Mouse (Mus musculus): ENCODE results near the gene Stac3. TPM values are rescaled to one million over a fixed set of nuclear protein-coding genes. Genes with fewer than 3 reads are reported as not detected.

The Stac3 gene
- total and polyA plus RNA-seq, 2 experiments from 2014 or later, result 0.30 TPM; not detected in 1

DNA sequence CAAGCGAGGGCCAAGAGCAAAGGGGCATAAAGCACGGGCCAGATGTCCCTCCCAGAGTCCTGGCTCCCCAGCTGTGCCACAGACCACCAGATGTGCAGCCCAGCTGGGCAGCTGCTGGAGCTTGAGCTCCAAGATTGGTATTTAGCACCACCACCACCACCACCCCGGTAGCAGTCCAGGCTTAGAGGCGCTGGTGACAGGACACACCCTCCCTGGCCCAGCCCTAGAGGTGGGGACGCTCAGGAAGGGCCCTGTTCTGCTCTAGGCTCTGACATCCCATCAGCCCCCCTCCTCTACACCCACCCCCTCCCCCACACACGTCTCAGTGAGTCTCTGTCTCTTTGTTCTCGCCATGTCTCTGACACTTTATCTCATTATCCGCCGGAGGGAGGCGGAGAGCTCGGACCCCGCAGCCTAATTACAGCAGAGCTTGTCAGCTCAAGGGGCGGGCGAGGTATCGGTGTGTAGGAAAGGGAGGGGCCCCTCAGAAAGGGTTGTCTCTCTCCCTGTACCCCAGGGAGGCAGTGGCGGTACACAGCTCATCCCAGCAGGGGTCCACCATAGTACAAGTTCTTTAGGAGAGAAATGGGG, 12.1 kb downstream of the Stac3 start:
- peak overlapping the region; percentile 32 for H3K4me3 ChIP-seq (ENCODE audit: low read depth, low read length)
- H3K36me3 ChIP-seq (replicated peaks; ENCODE audit: control insufficient read depth, insufficient read depth, low read length), result peaks cover 11% of the 10 kb centered on the region
- ATAC-seq (ENCODE audit: insufficient read depth, low read depth), result no peak
- no peaks in the 10 kb centered on the region for H3K9me3 ChIP-seq (replicated peaks; ENCODE audit: control insufficient read depth, low read length)
- TF ChIP-seq EP300 (IDR thresholded peaks at IDR 0.05; ENCODE audit: low read depth) (no peak), CTCF (IDR thresholded peaks at IDR 0.05; ENCODE audit: low read depth) (no peak)
- peaks cover 56% of the 10 kb centered on the region for H3K27me3 ChIP-seq (ENCODE audit: control insufficient read depth, insufficient read depth, low read length)
- peaks cover 36% of the 10 kb centered on the region for H3K4me1 ChIP-seq (ENCODE audit: control insufficient read depth, insufficient read depth)
- H3K4me2 ChIP-seq (ENCODE audit: low read depth, low read length), result peak overlapping the region; percentile 65
- H3K9ac ChIP-seq (replicated peaks; ENCODE audit: low read depth, low read length), result no peak overlapping the region
- 3% methylated on average over 16 of the region's 16 CpGs for WGBS
- DNase-seq (ENCODE audit: low spot score), result no peak
- no peak overlapping the region for H3K27ac ChIP-seq (ENCODE audit: low read depth)

DNA sequence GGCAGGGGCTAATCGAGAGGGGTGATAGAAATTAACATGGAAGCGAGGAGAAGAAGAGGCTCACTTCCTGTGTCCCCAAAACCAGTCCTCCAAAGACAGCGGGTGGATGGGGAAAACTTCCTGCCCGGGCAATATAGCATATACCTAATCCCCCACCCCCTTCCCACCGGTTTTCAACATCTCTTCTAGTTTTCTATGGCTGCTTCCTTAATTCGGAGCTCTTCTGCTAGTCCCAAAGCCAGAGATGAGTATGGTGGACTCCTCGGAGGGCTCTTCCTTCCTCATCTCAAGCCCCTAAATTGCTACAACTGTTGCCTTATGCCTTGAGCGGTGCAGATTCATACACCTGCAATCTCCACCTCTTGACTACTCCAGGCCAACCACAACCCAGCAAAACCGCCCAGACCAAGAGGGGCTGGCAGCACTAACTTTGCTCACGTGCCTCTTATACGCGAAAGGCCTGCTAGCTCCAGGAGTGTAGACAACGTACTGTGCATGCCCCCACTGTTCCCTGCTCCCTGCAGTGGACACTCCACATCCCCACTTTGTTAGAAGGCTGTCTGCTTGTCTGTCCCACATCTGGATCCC, 12.7 kb downstream of the Stac3 start:
- ATAC-seq (ENCODE audit: insufficient read depth, low read depth) (no peak), DNase-seq (ENCODE audit: low spot score) (no peak)
- Histone ChIP-seq H3K27me3 (ENCODE audit: control insufficient read depth, insufficient read depth, low read length) (peaks cover 50% of the 10 kb centered on the region), H3K36me3 (replicated peaks; ENCODE audit: control insufficient read depth, insufficient read depth, low read length) (peaks cover 17% of the 10 kb centered on the region), H3K27ac (ENCODE audit: low read depth) (no peak overlapping the region), H3K4me2 (ENCODE audit: low read depth, low read length) (peak overlapping the region; percentile 65; the same call in 1 of the 2 replicates), H3K9me3 (replicated peaks; ENCODE audit: control insufficient read depth, low read length) (no peaks in the 10 kb centered on the region), H3K4me3 (ENCODE audit: low read depth, low read length) (peak overlapping the region; percentile 28; the same call in 1 of the 2 replicates), H3K4me1 (ENCODE audit: control insufficient read depth, insufficient read depth) (peaks cover 33% of the 10 kb centered on the region), H3K9ac (replicated peaks; ENCODE audit: low read depth, low read length) (no peak overlapping the region)
- 28% methylated on average over 13 of the region's 13 CpGs for WGBS
- TF ChIP-seq CTCF (IDR thresholded peaks at IDR 0.05; ENCODE audit: low read depth) (no peak), EP300 (IDR thresholded peaks at IDR 0.05; ENCODE audit: low read depth) (no peak)

DNA sequence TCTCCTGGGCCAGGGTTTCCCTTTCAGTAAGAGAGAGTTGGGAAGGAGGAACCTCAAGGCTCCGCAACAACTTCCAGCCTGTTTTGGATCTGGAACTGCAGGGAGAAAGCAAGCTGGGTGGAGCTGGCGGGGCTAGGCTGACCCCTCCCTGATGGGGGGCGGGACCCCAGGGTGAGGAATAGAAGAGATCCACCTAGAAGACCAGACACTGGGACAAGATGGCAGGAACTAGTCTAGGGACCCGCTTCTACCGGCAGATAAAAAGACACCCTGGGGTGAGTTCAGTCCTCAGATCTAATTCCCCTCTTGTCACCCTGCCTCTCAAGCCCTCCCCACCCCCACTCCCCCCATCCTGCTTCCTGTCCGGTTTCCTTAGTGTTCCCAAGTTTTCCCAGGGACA, 13.3 kb downstream of the Stac3 start, which contains the start of gene Ndufa4l2:
Gene Ndufa4l2, plus strand, starts transcription at position 204 of the 400 bp plus-strand sequence.
- H3K27me3 ChIP-seq (ENCODE audit: control insufficient read depth, insufficient read depth, low read length), result peaks cover 44% of the 10 kb centered on the region
- H3K36me3 ChIP-seq (replicated peaks; ENCODE audit: control insufficient read depth, insufficient read depth, low read length), result peaks cover 21% of the 10 kb centered on the region
- no peak for ATAC-seq (ENCODE audit: insufficient read depth, low read depth)
- H3K9me3 ChIP-seq (replicated peaks; ENCODE audit: control insufficient read depth, low read length), result no peaks in the 10 kb centered on the region
- H3K27ac ChIP-seq (ENCODE audit: low read depth), result peak within 1 kb of the TSS; percentile 54
- 21% methylated on average over 6 of the region's 6 CpGs for WGBS
- TF ChIP-seq EP300 (IDR thresholded peaks at IDR 0.05; ENCODE audit: low read depth) (no peak), CTCF (IDR thresholded peaks at IDR 0.05; ENCODE audit: low read depth) (no peak)
- DNase-seq (ENCODE audit: low spot score), result no peak
- peaks cover 32% of the 10 kb centered on the region for H3K4me1 ChIP-seq (ENCODE audit: control insufficient read depth, insufficient read depth)
- 0 out of 2 replicates have a peak within 1 kb of the TSS, but pooled peaks have one; percentile 17 for H3K9ac ChIP-seq (replicated peaks; ENCODE audit: low read depth, low read length)
- H3K4me2 ChIP-seq (ENCODE audit: low read depth, low read length), result peak within 1 kb of the TSS; percentile 65
- peak within 1 kb of the TSS; percentile 32 for H3K4me3 ChIP-seq (ENCODE audit: low read depth, low read length)

DNA sequence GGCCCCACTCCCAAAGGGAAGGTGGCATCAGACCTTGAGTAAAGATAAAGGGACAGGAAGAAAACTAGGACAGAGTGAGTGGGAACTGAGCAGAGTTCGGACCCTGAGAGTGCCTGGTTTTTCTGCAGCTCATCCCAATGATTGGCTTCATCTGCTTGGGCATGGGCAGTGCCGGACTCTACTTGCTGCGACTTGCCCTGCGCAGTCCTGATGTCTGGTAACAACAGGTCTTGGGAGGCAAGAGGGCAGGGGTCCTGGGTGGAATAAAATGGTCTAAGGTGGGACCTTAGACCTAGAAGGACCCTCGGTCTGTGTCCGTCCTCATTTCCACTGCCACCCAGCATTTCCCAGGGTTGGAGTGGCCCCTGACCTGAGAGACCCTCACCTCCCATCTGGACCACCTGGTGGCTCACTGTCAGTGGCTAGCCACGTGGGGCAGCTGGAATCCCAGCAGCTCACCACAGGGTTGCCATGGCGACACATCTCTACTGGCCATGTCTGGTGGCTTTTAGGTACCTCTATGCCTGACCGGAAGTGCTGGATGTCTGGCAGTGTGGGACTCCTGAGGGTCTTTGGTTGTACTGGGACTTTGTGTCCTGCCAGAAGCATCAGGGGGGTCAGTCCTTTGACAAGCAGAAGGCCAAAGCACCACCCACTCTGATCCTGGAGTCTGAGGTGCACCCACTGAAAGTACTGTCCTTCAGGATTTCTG, 13.9 kb downstream of the Stac3 start:
- Histone ChIP-seq H3K4me1 (ENCODE audit: control insufficient read depth, insufficient read depth) (peaks cover 32% of the 10 kb centered on the region), H3K9ac (replicated peaks; ENCODE audit: low read depth, low read length) (0 out of 2 replicates have a peak overlapping the region, but pooled peaks have one; percentile 17), H3K27ac (ENCODE audit: low read depth) (peak overlapping the region; percentile 63), H3K4me3 (ENCODE audit: low read depth, low read length) (peak overlapping the region; percentile 28), H3K4me2 (ENCODE audit: low read depth, low read length) (peak overlapping the region; percentile 48), H3K27me3 (ENCODE audit: control insufficient read depth, insufficient read depth, low read length) (peaks cover 37% of the 10 kb centered on the region), H3K36me3 (replicated peaks; ENCODE audit: control insufficient read depth, insufficient read depth, low read length) (peaks cover 27% of the 10 kb centered on the region), H3K9me3 (replicated peaks; ENCODE audit: control insufficient read depth, low read length) (no peaks in the 10 kb centered on the region)
- TF ChIP-seq EP300 (IDR thresholded peaks at IDR 0.05; ENCODE audit: low read depth) (no peak), CTCF (IDR thresholded peaks at IDR 0.05; ENCODE audit: low read depth) (no peak)
- ATAC-seq (ENCODE audit: insufficient read depth, low read depth) (no peak), DNase-seq (ENCODE audit: low spot score) (no peak)
- 43% methylated on average over 9 of the region's 9 CpGs for WGBS

DNA sequence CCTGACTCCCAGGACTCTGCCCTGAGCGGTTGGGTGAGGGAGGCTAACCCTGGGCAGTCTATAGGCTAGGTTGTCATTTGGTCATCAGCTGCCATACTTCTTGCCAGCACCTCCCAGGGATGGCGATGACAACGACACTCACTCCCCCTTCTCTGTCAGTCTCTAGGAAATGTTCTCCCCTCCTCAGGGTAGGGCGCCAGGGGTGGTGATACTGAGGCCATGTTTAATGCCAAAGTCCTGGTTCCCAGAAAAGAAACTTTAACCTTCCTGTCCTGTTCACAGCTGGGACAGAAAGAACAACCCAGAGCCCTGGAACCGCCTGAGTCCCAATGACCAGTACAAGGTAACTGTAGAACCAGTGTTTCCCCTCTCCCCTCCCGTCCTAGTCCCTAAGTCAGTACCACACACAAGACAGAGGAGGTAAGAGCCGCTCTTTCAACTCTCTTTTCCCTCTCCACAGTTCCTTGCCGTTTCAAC, 14.5 kb downstream of the Stac3 start:
- ATAC-seq (ENCODE audit: insufficient read depth, low read depth) (no peak), DNase-seq (ENCODE audit: low spot score) (no peak)
- Histone ChIP-seq H3K9ac (replicated peaks; ENCODE audit: low read depth, low read length) (peak overlapping the region; percentile 28; the same call in 1 of the 2 replicates), H3K27ac (ENCODE audit: low read depth) (peak overlapping the region; percentile 63), H3K27me3 (ENCODE audit: control insufficient read depth, insufficient read depth, low read length) (peaks cover 32% of the 10 kb centered on the region), H3K9me3 (replicated peaks; ENCODE audit: control insufficient read depth, low read length) (no peaks in the 10 kb centered on the region), H3K4me3 (ENCODE audit: low read depth, low read length) (peak overlapping the region; percentile 28), H3K36me3 (replicated peaks; ENCODE audit: control insufficient read depth, insufficient read depth, low read length) (peaks cover 30% of the 10 kb centered on the region), H3K4me2 (ENCODE audit: low read depth, low read length) (peak overlapping the region; percentile 48), H3K4me1 (ENCODE audit: control insufficient read depth, insufficient read depth) (peaks cover 32% of the 10 kb centered on the region)
- WGBS, result 37% methylated on average over 8 of the region's 8 CpGs
- no peak for TF ChIP-seq CTCF (IDR thresholded peaks at IDR 0.05; ENCODE audit: low read depth)
- no peak for TF ChIP-seq EP300 (IDR thresholded peaks at IDR 0.05; ENCODE audit: low read depth)
